Mouse (Mus musculus) lung, postnatal 14 days (tissue): ENCODE measurements at regions not wholly inside any gene's neighbourhood (a gene's known extent, or its start where the extent isn't known, plus 50 kb on each side); places are given as distances from the start of the nearest gene placed in this dataset.
A peak's percentile ranks its signal among the peaks of the same experiment; 100 is the strongest.

Source experiments
- DNase-seq: peaks from one replicate; pipeline ENCODE4 v3.0.0; 2021

GRCm38 (mm10) chr1:122607309-122607708, 1039.5 kb upstream of the Ddx18 start:
- no peak for DNase-seq

GRCm38 (mm10) chr1:122575954-122576353, 1008.2 kb upstream of the Ddx18 start:
- DNase-seq: no peak

- no peak for DNase-seq
Measured at GRCm38 (mm10) chr1:122551596-122551995, 983.8 kb upstream of the Ddx18 start.

GRCm38 (mm10) chr1:122509580-122509979, 941.8 kb upstream of the Ddx18 start:
- no peak for DNase-seq

GRCm38 (mm10) chr1:122501707-122502106, 933.9 kb upstream of the Ddx18 start:
- DNase-seq: no peak

- no peak for DNase-seq
Measured at GRCm38 (mm10) chr1:122478003-122478402, 910.2 kb upstream of the Ddx18 start.

GRCm38 (mm10) chr1:122463931-122464330, 896.1 kb upstream of the Ddx18 start:
- no peak for DNase-seq

- no peak for DNase-seq
Measured at GRCm38 (mm10) chr1:122459056-122459455, 891.3 kb upstream of the Ddx18 start.

GRCm38 (mm10) chr1:122454881-122455280, 887.1 kb upstream of the Ddx18 start:
- no peak for DNase-seq

GRCm38 (mm10) chr1:122453617-122454016, 885.8 kb upstream of the Ddx18 start:
- no peak for DNase-seq

- no peak for DNase-seq
Measured at GRCm38 (mm10) chr1:122439358-122439757, 871.6 kb upstream of the Ddx18 start.

GRCm38 (mm10) chr1:122423503-122423902, 855.7 kb upstream of the Ddx18 start:
- DNase-seq: no peak

- no peak for DNase-seq
Measured at GRCm38 (mm10) chr1:122396342-122396741, 828.6 kb upstream of the Ddx18 start.

- DNase-seq: no peak
Measured at GRCm38 (mm10) chr1:122393660-122394355, 826.0 kb upstream of the Ddx18 start.

- DNase-seq: peak; percentile 99
Measured at GRCm38 (mm10) chr1:122357015-122357414, 789.2 kb upstream of the Ddx18 start.

GRCm38 (mm10) chr1:122351530-122351929, 783.7 kb upstream of the Ddx18 start:
- DNase-seq: no peak

GRCm38 (mm10) chr1:122333267-122333666, 765.5 kb upstream of the Ddx18 start:
- no peak for DNase-seq

- no peak for DNase-seq
Measured at GRCm38 (mm10) chr1:122328276-122328675, 760.5 kb upstream of the Ddx18 start.
